Mouse (Mus musculus): Measurements from ENCODE around the gene Gm30191.

GRCm38 (mm10) chr4:134238686-134239085, 8.0 kb upstream of the Gm30191 start:
- TF ChIP-seq USF1 (IDR thresholded peaks at IDR 0.05; ENCODE audit: low read depth) = no peak
- no peak for TF ChIP-seq MYOD1 (IDR thresholded peaks at IDR 0.05; ENCODE audit: control insufficient read depth in 1 of 3, insufficient read length in 2 of 3, low read depth in 2 of 3)

All from myocyte (in vitro differentiated cells).